Mouse (Mus musculus): Measurements from ENCODE around the gene Map3k3. TPM values are rescaled to one million over a fixed set of nuclear protein-coding genes. Genes with fewer than 3 reads are reported as not detected.
A peak's percentile ranks its signal among the peaks of the same experiment; 100 is the strongest.
"Not testable (repeated sequence)": the region's sequence is repeated elsewhere in the genome, so short reads cannot be mapped to it uniquely, and the experiment has no call there.

The Map3k3 gene
- polyA plus RNA-seq, 1 experiment = 61.6 TPM

DNA sequence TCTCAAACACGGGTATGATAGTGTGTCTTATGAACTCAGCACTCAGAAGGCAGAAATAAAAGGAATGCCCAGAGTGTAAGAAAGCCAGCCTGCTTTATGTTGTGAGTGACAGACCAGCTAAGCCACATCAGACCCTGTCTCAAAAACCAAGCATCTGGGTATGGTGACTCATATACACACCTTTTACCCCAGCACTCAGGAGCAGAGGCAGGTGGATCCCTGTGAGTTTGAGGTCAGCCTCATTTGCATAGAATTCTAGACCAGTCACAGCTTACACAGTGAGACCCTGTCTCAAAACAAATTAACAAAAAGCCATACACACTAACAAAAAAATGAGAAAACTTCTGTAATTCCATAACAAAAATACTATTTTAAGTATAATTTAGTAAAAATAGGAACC, 41.4 kb downstream of the Map3k3 start:
- DNase-seq = no peak
- WGBS = 34% methylated on average over 1 of the region's 1 CpGs
- TF ChIP-seq POLR2A (IDR thresholded peaks at IDR 0.05; ENCODE audit: borderline replicate concordance, extremely low read depth, low read depth, low read length) = no peak
- TF ChIP-seq CTCF (IDR thresholded peaks at IDR 0.05; ENCODE audit: insufficient read depth, low read length) = no peak
- Histone ChIP-seq H3K4me1 (ENCODE audit: control insufficient read depth, insufficient read depth, low read length) (peaks cover 11% of the 10 kb centered on the region), H3K4me3 (replicated peaks; ENCODE audit: extremely low read depth, low read depth, low read length) (no peak overlapping the region)

GRCm38 (mm10) chr11:106126727-106127373, 42.4 kb downstream of the Map3k3 start:
- H3K4me3 ChIP-seq (replicated peaks; ENCODE audit: extremely low read depth, low read depth, low read length); DNase-seq: not testable (repeated sequence)
- WGBS = 79% methylated on average over 4 of the region's 6 CpGs
- peaks cover 11% of the 10 kb centered on the region for H3K4me1 ChIP-seq (ENCODE audit: control insufficient read depth, insufficient read depth, low read length)

GRCm38 (mm10) chr11:106129477-106129876, 45.1 kb downstream of the Map3k3 start:
- 62% methylated on average over 1 of the region's 1 CpGs for WGBS
- no peak for DNase-seq
- no peak overlapping the region for H3K4me3 ChIP-seq (replicated peaks; ENCODE audit: extremely low read depth, low read depth, low read length)
- TF ChIP-seq POLR2A (IDR thresholded peaks at IDR 0.05; ENCODE audit: borderline replicate concordance, extremely low read depth, low read depth, low read length) = no peak
- TF ChIP-seq CTCF (IDR thresholded peaks at IDR 0.05; ENCODE audit: insufficient read depth, low read length) = no peak
- H3K4me1 ChIP-seq (ENCODE audit: control insufficient read depth, insufficient read depth, low read length) = no peaks in the 10 kb centered on the region; the same call in 1 of the 2 replicates

DNA sequence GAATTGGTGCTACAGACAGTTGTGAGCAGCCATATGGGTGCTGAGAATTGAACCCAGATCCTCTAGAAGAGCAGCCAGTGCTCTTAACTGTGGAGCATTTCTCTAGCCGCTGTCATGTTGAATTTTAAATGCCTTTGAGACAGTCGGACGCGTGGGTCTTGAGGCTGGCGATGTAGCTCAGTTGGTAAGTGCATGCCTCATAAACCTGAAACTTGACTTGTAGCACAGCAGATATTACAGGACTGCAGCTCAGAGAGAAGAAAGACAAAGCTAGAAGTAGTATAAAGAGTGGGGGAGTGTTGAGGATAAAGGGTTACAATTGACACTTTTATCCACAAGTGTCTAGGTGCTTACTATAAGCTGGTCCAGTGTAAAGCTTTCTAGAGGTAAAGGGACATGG, 48.1 kb downstream of the Map3k3 start:
- TF ChIP-seq POLR2A (IDR thresholded peaks at IDR 0.05; ENCODE audit: borderline replicate concordance, extremely low read depth, low read depth, low read length) (no peak), CTCF (IDR thresholded peaks at IDR 0.05; ENCODE audit: insufficient read depth, low read length) (no peak)
- no peak for DNase-seq
- peaks cover 10% of the 10 kb centered on the region for H3K4me1 ChIP-seq (ENCODE audit: control insufficient read depth, insufficient read depth, low read length)
- no peak overlapping the region for H3K4me3 ChIP-seq (replicated peaks; ENCODE audit: extremely low read depth, low read depth, low read length)
- 94% methylated on average over 5 of the region's 5 CpGs for WGBS

DNA sequence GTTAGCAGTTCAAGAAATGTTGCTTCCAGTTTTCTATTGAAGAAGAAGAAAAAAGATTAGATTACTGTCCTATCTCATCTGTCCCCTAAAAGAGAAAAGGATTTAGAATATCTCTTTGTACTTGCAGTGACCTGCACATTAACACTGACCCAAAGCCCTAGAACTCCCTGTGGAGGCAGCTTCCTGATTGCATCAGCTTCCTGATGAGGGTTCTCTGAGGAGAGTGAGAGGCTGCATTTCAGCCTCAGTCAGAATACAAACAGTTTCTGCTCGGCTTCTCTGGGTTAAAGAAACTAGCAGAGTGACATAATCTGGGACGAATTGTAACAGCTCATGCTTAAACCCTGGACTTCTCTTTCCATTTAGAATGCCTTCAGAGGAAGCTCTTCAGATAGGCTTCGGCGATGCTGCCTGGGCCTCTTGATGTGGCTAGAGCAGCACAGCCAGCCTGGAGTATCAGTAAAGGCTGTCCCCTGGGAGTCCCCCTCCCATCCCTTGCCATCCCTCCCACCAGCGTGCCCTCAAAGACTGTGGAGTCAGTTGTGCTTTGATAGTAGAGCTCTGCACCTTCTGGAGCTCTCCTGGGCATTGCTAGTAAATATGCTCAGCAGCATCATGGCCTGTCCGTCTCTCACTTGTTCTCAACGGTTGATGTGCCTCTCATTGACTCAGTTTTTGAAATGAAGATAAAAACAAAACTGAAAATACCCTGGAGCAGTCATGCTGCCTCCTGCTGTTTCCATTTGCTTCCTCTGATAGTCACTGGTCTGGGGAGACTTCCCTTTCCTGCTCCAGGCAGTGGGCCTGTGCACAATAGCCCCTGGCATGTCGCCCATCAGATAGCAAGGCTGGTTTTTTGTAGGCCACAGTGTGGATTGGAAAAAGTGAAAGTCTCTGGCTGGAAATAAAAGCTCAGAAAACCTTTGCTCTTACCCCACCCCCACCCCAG, 50.4 kb downstream of the Map3k3 start:
- 7% methylated on average over 8 of the region's 8 CpGs for WGBS
- DNase-seq = peak; percentile 84
- Histone ChIP-seq H3K4me1 (ENCODE audit: control insufficient read depth, insufficient read depth, low read length) (peaks cover 10% of the 10 kb centered on the region), H3K4me3 (replicated peaks; ENCODE audit: extremely low read depth, low read depth, low read length) (peak overlapping the region; percentile 51)
- TF ChIP-seq CTCF (IDR thresholded peaks at IDR 0.05; ENCODE audit: insufficient read depth, low read length) = 0 out of 2 replicates have a peak, but pooled peaks have one; percentile 24
- no peak for TF ChIP-seq POLR2A (IDR thresholded peaks at IDR 0.05; ENCODE audit: borderline replicate concordance, extremely low read depth, low read depth, low read length)

DNA sequence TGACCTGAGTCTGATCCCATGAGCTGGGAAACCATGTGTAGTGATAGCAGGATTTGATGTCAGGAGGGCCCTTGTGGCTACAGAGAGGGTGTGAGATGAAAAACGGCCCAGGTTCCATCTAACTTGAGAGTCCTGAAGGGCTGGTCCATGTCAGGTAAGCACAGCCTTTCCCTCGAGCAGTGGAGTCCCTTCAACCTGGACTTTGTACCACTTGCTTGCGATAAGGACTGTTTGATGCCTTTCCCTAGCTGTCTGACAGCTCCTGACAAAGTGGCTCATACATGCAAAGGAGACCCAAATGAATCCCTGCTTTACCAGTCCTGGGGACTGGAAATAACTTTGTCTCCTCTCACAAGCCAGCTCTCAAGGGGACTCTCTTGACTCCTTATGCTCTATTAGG, 66.8 kb downstream of the Map3k3 start:
- DNase-seq = no peak
- no peak for TF ChIP-seq POLR2A (IDR thresholded peaks at IDR 0.05; ENCODE audit: borderline replicate concordance, extremely low read depth, low read depth, low read length)
- no peak for TF ChIP-seq CTCF (IDR thresholded peaks at IDR 0.05; ENCODE audit: insufficient read depth, low read length)
- WGBS = 84% methylated on average over 3 of the region's 3 CpGs
- H3K4me3 ChIP-seq (replicated peaks; ENCODE audit: extremely low read depth, low read depth, low read length) = no peak overlapping the region
- H3K4me1 ChIP-seq (ENCODE audit: control insufficient read depth, insufficient read depth, low read length) = peaks cover under 1% of the 10 kb centered on the region; the same call in 1 of the 2 replicates

DNA sequence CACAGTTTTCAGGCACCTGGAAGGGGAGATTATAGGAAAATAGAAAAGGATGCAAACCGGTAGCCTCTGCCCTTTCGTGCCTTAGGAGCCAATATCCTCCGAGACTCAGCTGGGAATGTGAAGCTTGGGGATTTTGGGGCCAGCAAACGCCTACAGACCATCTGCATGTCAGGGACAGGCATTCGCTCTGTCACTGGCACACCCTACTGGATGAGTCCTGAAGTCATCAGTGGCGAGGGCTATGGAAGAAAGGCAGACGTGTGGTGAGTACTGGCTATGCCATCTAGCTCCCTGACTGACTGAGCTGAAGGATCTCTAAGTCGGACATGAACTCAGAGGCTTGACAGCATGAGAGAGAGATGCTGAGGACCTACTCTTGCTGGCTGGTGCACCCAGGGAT, 67.7 kb downstream of the Map3k3 start:
- Histone ChIP-seq H3K4me3 (replicated peaks; ENCODE audit: extremely low read depth, low read depth, low read length) (no peak overlapping the region), H3K4me1 (ENCODE audit: control insufficient read depth, insufficient read depth, low read length) (peaks cover 2% of the 10 kb centered on the region; the same call in 1 of the 2 replicates)
- DNase-seq = no peak
- WGBS = 72% methylated on average over 8 of the region's 8 CpGs
- no peak for TF ChIP-seq CTCF (IDR thresholded peaks at IDR 0.05; ENCODE audit: insufficient read depth, low read length)
- TF ChIP-seq POLR2A (IDR thresholded peaks at IDR 0.05; ENCODE audit: borderline replicate concordance, extremely low read depth, low read depth, low read length) = no peak

DNA sequence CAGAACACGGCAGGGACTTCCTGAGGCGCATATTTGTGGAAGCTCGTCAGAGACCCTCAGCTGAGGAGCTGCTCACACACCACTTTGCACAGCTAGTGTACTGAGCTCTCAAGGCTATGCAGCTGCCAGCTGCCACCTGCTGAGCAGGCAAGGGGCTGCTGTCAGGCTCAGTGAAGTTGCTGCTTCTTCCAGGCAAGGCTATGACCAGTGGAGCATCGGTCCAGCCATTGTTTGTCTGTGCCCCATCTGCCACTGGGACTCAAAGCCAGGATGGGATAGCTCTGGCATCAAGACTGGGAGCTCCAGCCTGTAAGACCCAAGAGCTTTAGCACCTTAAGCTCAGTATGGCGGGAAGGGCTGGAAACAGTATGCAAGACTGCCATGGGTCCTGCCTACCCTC, 69.7 kb downstream of the Map3k3 start:
- 60% methylated on average over 5 of the region's 5 CpGs for WGBS
- no peak for DNase-seq
- no peak for TF ChIP-seq POLR2A (IDR thresholded peaks at IDR 0.05; ENCODE audit: borderline replicate concordance, extremely low read depth, low read depth, low read length)
- TF ChIP-seq CTCF (IDR thresholded peaks at IDR 0.05; ENCODE audit: insufficient read depth, low read length) = no peak
- peaks cover 12% of the 10 kb centered on the region for H3K4me1 ChIP-seq (ENCODE audit: control insufficient read depth, insufficient read depth, low read length)
- H3K4me3 ChIP-seq (replicated peaks; ENCODE audit: extremely low read depth, low read depth, low read length) = no peak overlapping the region

DNA sequence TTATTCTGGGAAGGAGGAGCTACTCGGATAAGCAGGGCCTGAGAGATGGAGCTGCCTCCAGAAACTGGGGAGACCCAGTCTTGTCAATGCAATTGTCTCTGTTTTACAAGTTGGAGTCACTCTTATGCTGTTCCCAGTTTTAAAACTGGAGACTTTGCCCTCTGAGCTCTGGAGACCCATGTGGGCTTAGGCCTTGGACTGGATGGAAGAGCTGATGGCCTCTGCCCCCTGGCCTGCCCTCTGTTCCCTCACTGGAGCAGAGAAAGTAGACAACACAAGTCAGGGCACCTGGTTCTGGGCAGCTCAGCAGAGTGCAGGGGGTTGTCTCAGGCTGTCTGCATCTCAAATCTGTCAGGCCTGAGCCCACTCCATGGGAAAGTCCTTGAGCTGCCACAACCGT, 70.4 kb downstream of the Map3k3 start:
- 68% methylated on average over 2 of the region's 2 CpGs for WGBS
- DNase-seq = no peak
- H3K4me3 ChIP-seq (replicated peaks; ENCODE audit: extremely low read depth, low read depth, low read length) = no peak overlapping the region
- H3K4me1 ChIP-seq (ENCODE audit: control insufficient read depth, insufficient read depth, low read length) = peaks cover 14% of the 10 kb centered on the region
- TF ChIP-seq POLR2A (IDR thresholded peaks at IDR 0.05; ENCODE audit: borderline replicate concordance, extremely low read depth, low read depth, low read length) = no peak
- TF ChIP-seq CTCF (IDR thresholded peaks at IDR 0.05; ENCODE audit: insufficient read depth, low read length) = no peak

Measured in lung, adult 2 months (tissue).